Mouse (Mus musculus) C2C12 (cell line): ENCODE results near the gene Gimap4.

Experiments
- CEBPB ChIP-seq: IDR thresholded peaks from one replicate; pipeline ENCODE4 v1.6.1; 2011; ENCODE audit warnings: low read depth, mild to moderate bottlenecking, control low read depth, moderate library complexity
- CTCF ChIP-seq: IDR thresholded peaks from one replicate; pipeline ENCODE4 v1.5.1; 2011; ENCODE audit not compliant: control insufficient read depth, insufficient read depth, insufficient read length
- FOSL1 ChIP-seq: IDR thresholded peaks from one replicate; pipeline ENCODE4 v1.8.0; 2011; ENCODE audit warnings: mild to moderate bottlenecking, low read length; ENCODE audit not compliant: poor library complexity, insufficient read depth, severe bottlenecking
- MAX ChIP-seq: IDR thresholded peaks from one replicate; pipeline ENCODE4 v1.6.1; 2011; ENCODE audit warnings: mild to moderate bottlenecking, control low read depth
- MYOD1 ChIP-seq: IDR thresholded peaks from one replicate; pipeline ENCODE4 v1.6.1; 2011; ENCODE audit warnings: low read depth; ENCODE audit not compliant: control insufficient read depth, insufficient read length
- MYOG ChIP-seq: IDR thresholded peaks from one replicate; pipeline ENCODE4 v1.6.1; 2011; ENCODE audit not compliant: control insufficient read depth, insufficient read length; ENCODE audit errors: extremely low read depth
- USF1 ChIP-seq: IDR thresholded peaks from one replicate; pipeline ENCODE4 v1.6.1; 2011; ENCODE audit warnings: low read depth, mild to moderate bottlenecking, control low read depth, moderate library complexity

GRCm38 (mm10) chr6:48720326-48720725, 36.0 kb downstream of the Gimap4 start:
- TF ChIP-seq CEBPB (no peak), CTCF (no peak), MAX (no peak), USF1 (no peak), MYOD1 (no peak), MYOG (no peak), FOSL1 (no peak)
